Mouse (Mus musculus) MEL (cell line): ENCODE data around the gene Fhit. TPM values are rescaled to one million over a fixed set of nuclear protein-coding genes. Genes with fewer than 3 reads are reported as not detected.

Experiments used
- DNase-seq: peaks from one replicate; pipeline ENCODE4 v3.0.0; 2011; ENCODE audit warnings: low read depth, low spot score
- H3K27ac ChIP-seq: 2 replicates; pipeline ENCODE4 v1.5.1; 2012; ENCODE audit warnings: low read depth, mild to moderate bottlenecking, control low read depth, low read length, moderate library complexity; ENCODE audit not compliant: control insufficient read depth
- H3K27me3 ChIP-seq, 2 experiments: fragments of 150-350 bp in 1 of 2; sonication (generic) in 1 of 2; 2 replicates each; pipeline ENCODE4 v1.6.1; 2012; ENCODE audit warnings: low read length in 2 of 2, mild to moderate bottlenecking in 2 of 2, improper control_type of control experiment in 1 of 2, moderate library complexity in 1 of 2; ENCODE audit not compliant: insufficient read depth in 2 of 2, control insufficient read depth in 1 of 2
- H3K36me3 ChIP-seq, 2 experiments: 2 replicates each; pipeline ENCODE4 v1.6.1; 2012 to 2014; ENCODE audit warnings: low read length in 2 of 2, improper control_type of control experiment in 1 of 2, inconsistent platforms in 1 of 2, mild to moderate bottlenecking in 1 of 2; ENCODE audit not compliant: insufficient read depth in 2 of 2, control insufficient read depth in 1 of 2
- H3K4me1 ChIP-seq, 2 experiments: fragments of 150-350 bp in 1 of 2; sonication (generic) in 1 of 2; 2 replicates each; pipeline ENCODE4 v1.6.1; 2012; ENCODE audit warnings: low read length in 2 of 2, improper control_type of control experiment in 1 of 2, mild to moderate bottlenecking in 1 of 2; ENCODE audit not compliant: insufficient read depth in 2 of 2, control insufficient read depth in 1 of 2
- H3K4me3 ChIP-seq, 2 experiments: fragments of 150-350 bp in 1 of 2; sonication (generic) in 1 of 2; 2 replicates each; pipeline ENCODE4 v1.5.1; 2012; ENCODE audit warnings: low read depth in 2 of 2, low read length in 2 of 2, mild to moderate bottlenecking in 2 of 2, moderate library complexity in 2 of 2, control low read depth in 1 of 2, improper control_type of control experiment in 1 of 2; ENCODE audit not compliant: control insufficient read depth in 1 of 2, insufficient read depth in 1 of 2
- H3K79me2 ChIP-seq: 2 replicates; pipeline ENCODE4 v1.6.1; 2012; ENCODE audit warnings: mild to moderate bottlenecking, low read length, moderate library complexity; ENCODE audit not compliant: control insufficient read depth, poor library complexity, insufficient read depth
- H3K9ac ChIP-seq: 2 replicates; pipeline ENCODE4 v1.6.1; 2012; ENCODE audit warnings: low read depth, mild to moderate bottlenecking, control low read depth, low read length, moderate library complexity; ENCODE audit not compliant: control insufficient read depth, poor library complexity, severe bottlenecking
- H3K9me3 ChIP-seq: fragments of 150-350 bp; sonication (generic); replicated peaks from 2 replicates; pipeline ENCODE4 v1.6.1; 2012; ENCODE audit warnings: mild to moderate bottlenecking, low read length, improper control_type of control experiment, moderate library complexity; ENCODE audit not compliant: insufficient read depth
- BHLHE40 ChIP-seq: IDR thresholded peaks from 2 replicates; pipeline ENCODE4 v1.6.1; 2012; ENCODE audit warnings: low read depth, mild to moderate bottlenecking, inconsistent platforms, low read length, improper control_type of control experiment, borderline replicate concordance
- CHD1 ChIP-seq: IDR thresholded peaks from 2 replicates; pipeline ENCODE4 v1.6.1; 2012; ENCODE audit warnings: low read depth, mild to moderate bottlenecking, inconsistent platforms, low read length, improper control_type of control experiment
- CHD2 ChIP-seq: IDR thresholded peaks from 2 replicates; pipeline ENCODE4 v1.6.1; 2011; ENCODE audit warnings: low read length, improper control_type of control experiment
- CTCF ChIP-seq, 3 experiments: IDR thresholded peaks in 2 of 3; conservative IDR thresholded peaks in 1 of 3; 2 replicates each; pipeline ENCODE4 v1.5.1; 2011 to 2012; ENCODE audit warnings: low read length in 3 of 3, low read depth in 2 of 3, mild to moderate bottlenecking in 2 of 3, improper control_type of control experiment in 1 of 3, inconsistent platforms in 1 of 3, mixed read lengths in 1 of 3, moderate library complexity in 1 of 3; ENCODE audit not compliant: control insufficient read depth in 1 of 3, insufficient read depth in 1 of 3, poor library complexity in 1 of 3, severe bottlenecking in 1 of 3
- EP300 ChIP-seq, 2 experiments: IDR thresholded peaks; 2 replicates each; pipeline ENCODE4 v1.6.1; 2011; ENCODE audit warnings: improper control_type of control experiment in 2 of 2, low read length in 2 of 2, low read depth in 1 of 2, mild to moderate bottlenecking in 1 of 2
- GATA1 ChIP-seq: IDR thresholded peaks from 2 replicates; pipeline ENCODE4 v1.6.1; 2011; ENCODE audit warnings: low read depth, low read length, improper control_type of control experiment
- KAT2A ChIP-seq: conservative IDR thresholded peaks from 2 replicates; pipeline ENCODE4 v1.6.1; 2012; ENCODE audit warnings: low read depth, low read length, improper control_type of control experiment, inconsistent platforms
- MAX ChIP-seq: IDR thresholded peaks from 2 replicates; pipeline ENCODE4 v1.6.1; 2011; ENCODE audit warnings: low read length, improper control_type of control experiment
- MAZ ChIP-seq: IDR thresholded peaks from 2 replicates; pipeline ENCODE4 v1.6.1; 2012; ENCODE audit warnings: low read depth, mild to moderate bottlenecking, inconsistent platforms, low read length, improper control_type of control experiment
- MEF2A ChIP-seq: IDR thresholded peaks from 2 replicates; pipeline ENCODE4 v1.6.1; 2014; ENCODE audit warnings: low read depth, mild to moderate bottlenecking, inconsistent platforms, low read length, improper control_type of control experiment; ENCODE audit not compliant: poor library complexity, insufficient replicate concordance, severe bottlenecking; ENCODE audit errors: extremely low read depth
- MXI1 ChIP-seq: IDR thresholded peaks from 2 replicates; pipeline ENCODE4 v1.6.1; 2011; ENCODE audit warnings: mild to moderate bottlenecking, low read depth, low read length, improper control_type of control experiment
- MYB ChIP-seq: IDR thresholded peaks from 2 replicates; pipeline ENCODE4 v1.6.1; 2011; ENCODE audit warnings: mild to moderate bottlenecking, low read depth, low read length, improper control_type of control experiment
- MYC ChIP-seq: IDR thresholded peaks from 2 replicates; pipeline ENCODE4 v1.6.1; 2011; ENCODE audit warnings: low read depth, mild to moderate bottlenecking, low read length, improper control_type of control experiment, moderate library complexity
- NRF1 ChIP-seq: IDR thresholded peaks from 2 replicates; pipeline ENCODE4 v1.6.1; 2014; ENCODE audit warnings: low read depth, mild to moderate bottlenecking, inconsistent platforms, low read length, improper control_type of control experiment, moderate library complexity; ENCODE audit not compliant: poor library complexity, insufficient read depth, severe bottlenecking
- POLR2AphosphoS2 ChIP-seq: IDR thresholded peaks from 2 replicates; pipeline ENCODE4 v1.6.1; 2011; ENCODE audit warnings: low read length, improper control_type of control experiment
- RAD21 ChIP-seq: IDR thresholded peaks from 2 replicates; pipeline ENCODE4 v1.6.1; 2011; ENCODE audit warnings: mild to moderate bottlenecking, low read depth, low read length, improper control_type of control experiment
- TBP ChIP-seq: IDR thresholded peaks from 2 replicates; pipeline ENCODE4 v1.8.0; 2011; ENCODE audit warnings: low read depth, low read length, improper control_type of control experiment
- USF1 ChIP-seq: IDR thresholded peaks from 2 replicates; pipeline ENCODE4 v1.6.1; 2014; ENCODE audit warnings: low read depth, mild to moderate bottlenecking, inconsistent platforms, low read length, improper control_type of control experiment, moderate library complexity
- USF2 ChIP-seq, 2 experiments: IDR thresholded peaks; 2 replicates each; pipeline ENCODE4 v1.6.1; 2011 to 2012; ENCODE audit warnings: improper control_type of control experiment in 2 of 2, low read length in 2 of 2, borderline replicate concordance in 1 of 2, inconsistent platforms in 1 of 2, low read depth in 1 of 2, mild to moderate bottlenecking in 1 of 2; ENCODE audit not compliant: insufficient read depth in 1 of 2
- ZMIZ1 ChIP-seq: IDR thresholded peaks from 2 replicates; pipeline ENCODE4 v1.6.1; 2012; ENCODE audit warnings: low read depth, mild to moderate bottlenecking, inconsistent platforms, low read length, improper control_type of control experiment, moderate library complexity
- ZNF384 ChIP-seq: IDR thresholded peaks from 2 replicates; pipeline ENCODE4 v1.6.1; 2012; ENCODE audit warnings: low read depth, mild to moderate bottlenecking, inconsistent platforms, low read length, improper control_type of control experiment
- polyA plus RNA-seq, 2 experiments: library from polyadenylated mRNA; stranded (reverse) in 1 of 2; unstranded in 1 of 2; fragments of >175 nt in 1 of 2; fragments of >200 nt in 1 of 2; gene quantifications; 2 replicates each; pipeline versions ENCODE4 v1.2.1 to v1.2.4; 2012; ENCODE audit warnings: low replicate concordance in 2 of 2, low read depth in 1 of 2; ENCODE audit not compliant: insufficient read length in 2 of 2, insufficient read depth in 1 of 2, missing spikeins in 1 of 2
- total RNA-seq: library from RNA; depleted of rRNA; stranded (reverse); fragments of 300-350 nt; gene quantifications from 2 replicates; pipeline ENCODE4 v1.2.3, GENCODE M21; 2012

Fhit gene
- total and polyA plus RNA-seq, 3 experiments: 0.77 to 1.3 TPM; not detected in 1

GRCm38 (mm10) chr14:10978651-10979050, 183.2 kb downstream of the Fhit start:
- TF ChIP-seq POLR2AphosphoS2 (no peak), CTCF (IDR thresholded peaks at IDR 0.05 in 2 of 3, conservative IDR thresholded peaks at IDR 0.05 in 1 of 3; ENCODE audit: control insufficient read depth in 1 of 3, insufficient read depth in 1 of 3, low read depth in 2 of 3, low read length in 3 of 3, poor library complexity in 1 of 3, severe bottlenecking in 1 of 3) (no peak), MAX (no peak), MYB (no peak), KAT2A (no peak), RAD21 (no peak), MYC (no peak), ZNF384 (no peak), GATA1 (no peak), USF2 (IDR thresholded peaks at IDR 0.05; ENCODE audit: borderline replicate concordance in 1 of 2, insufficient read depth in 1 of 2, low read depth in 1 of 2, low read length in 2 of 2) (no peak), BHLHE40 (no peak), CHD1 (no peak)
- Histone ChIP-seq H3K27ac (no peak overlapping the region), H3K9me3 (no peaks in the 10 kb centered on the region), H3K4me3 (no peak overlapping the region), H3K9ac (no peak overlapping the region), H3K36me3 (no peaks in the 10 kb centered on the region), H3K79me2 (no peaks in the 10 kb centered on the region), H3K27me3 (no peaks in the 10 kb centered on the region), H3K4me1 (no peaks in the 10 kb centered on the region)
- DNase-seq: no peak

GRCm38 (mm10) chr14:10941647-10942046, 220.2 kb downstream of the Fhit start:
- no peaks in the 10 kb centered on the region for H3K79me2 ChIP-seq
- no peak for DNase-seq
- H3K27ac ChIP-seq: no peak overlapping the region
- H3K27me3 ChIP-seq: no peaks in the 10 kb centered on the region
- no peaks in the 10 kb centered on the region for H3K4me1 ChIP-seq
- no peak overlapping the region for H3K4me3 ChIP-seq
- no peak overlapping the region for H3K9ac ChIP-seq
- no peaks in the 10 kb centered on the region for H3K9me3 ChIP-seq
- TF ChIP-seq MXI1: no peak
- TF ChIP-seq MYC: no peak
- TF ChIP-seq EP300 (IDR thresholded peaks at IDR 0.05; ENCODE audit: low read depth in 1 of 2, low read length in 2 of 2): no peak
- no peak for TF ChIP-seq NRF1
- no peak for TF ChIP-seq TBP
- TF ChIP-seq MYB: no peak
- no peak for TF ChIP-seq MAZ
- no peak for TF ChIP-seq USF1
- no peak for TF ChIP-seq CHD1
- no peak for TF ChIP-seq ZMIZ1
- TF ChIP-seq POLR2AphosphoS2: no peak
- TF ChIP-seq CHD2: no peak
- TF ChIP-seq MEF2A: no peak
- H3K36me3 ChIP-seq: no peaks in the 10 kb centered on the region
